Mouse (Mus musculus) lung, embryonic 14.5 days (tissue): ENCODE measurements around the gene Slfn5. TPM values are rescaled to one million over a fixed set of nuclear protein-coding genes. Genes with fewer than 3 reads are reported as not detected.

Experiments
- ATAC-seq: fragments of 200-750 bp; cut with Nextera tagmentation; 2 replicates; pipeline ENCODE4 v1.8.0; 2017; ENCODE audit warnings: mild to moderate bottlenecking, moderate TSS enrichment, moderate library complexity; ENCODE audit not compliant: insufficient read depth
- DNase-seq: peaks from one replicate; pipeline ENCODE4 v3.0.0-alpha.2; 2015
- H3K27ac ChIP-seq: fragments of 300-500 bp; sonication (generic); 2 replicates; pipeline ENCODE4 v1.5.1; 2014; ENCODE audit warnings: low read depth, mild to moderate bottlenecking, moderate library complexity
- H3K27me3 ChIP-seq: fragments of 300-500 bp; sonication (generic); 2 replicates; pipeline ENCODE4 v1.6.1; 2014; ENCODE audit warnings: low read length, control low read depth; ENCODE audit not compliant: insufficient read depth
- H3K36me3 ChIP-seq: fragments of 300-500 bp; sonication (generic); 2 replicates; pipeline ENCODE4 v1.6.1; 2014; ENCODE audit warnings: control low read depth; ENCODE audit not compliant: insufficient read depth
- H3K4me1 ChIP-seq: fragments of 300-500 bp; sonication (generic); 2 replicates; pipeline ENCODE4 v1.6.1; 2014; ENCODE audit warnings: antibody characterized with exemption, control low read depth; ENCODE audit not compliant: insufficient read depth
- H3K4me2 ChIP-seq: fragments of 300-500 bp; sonication (generic); 2 replicates; pipeline ENCODE4 v1.6.1; 2014; ENCODE audit warnings: mild to moderate bottlenecking
- H3K4me3 ChIP-seq: fragments of 300-500 bp; sonication (generic); 2 replicates; pipeline ENCODE4 v1.5.1; 2014; ENCODE audit warnings: low read depth, low read length
- H3K9ac ChIP-seq: fragments of 300-500 bp; sonication (generic); 2 replicates; pipeline ENCODE4 v1.6.1; 2014
- H3K9me3 ChIP-seq: fragments of 300-500 bp; sonication (generic); 2 replicates; pipeline ENCODE4 v1.6.1; 2016; ENCODE audit warnings: low read depth, low read length, control low read depth
- CTCF ChIP-seq: IDR thresholded peaks from 2 replicates; pipeline ENCODE4 v1.5.1; 2016; ENCODE audit warnings: antibody characterized with exemption, low read depth
- WGBS: fragments of 180-500 bp; shearing (Covaris S2); extraction: QIAGEN DNeasy Blood & Tissue Kit; methylation state at CpG from one replicate; pipeline ENCODE4 v1.1.7; 2014; 5-methylcytosine and 5-hydroxymethylcytosine counted together
- polyA plus RNA-seq: library from polyadenylated mRNA; unstranded; fragments of >200 nt; fragmentation: Nextera tagmentation; extraction: Ambion mirVana; gene quantifications from 2 replicates; pipeline ENCODE4 v1.2.1, GENCODE M21; 2014

Gene Slfn5
- polyA plus RNA-seq, 1 experiment from 2014 or later: 1.6 TPM

DNA sequence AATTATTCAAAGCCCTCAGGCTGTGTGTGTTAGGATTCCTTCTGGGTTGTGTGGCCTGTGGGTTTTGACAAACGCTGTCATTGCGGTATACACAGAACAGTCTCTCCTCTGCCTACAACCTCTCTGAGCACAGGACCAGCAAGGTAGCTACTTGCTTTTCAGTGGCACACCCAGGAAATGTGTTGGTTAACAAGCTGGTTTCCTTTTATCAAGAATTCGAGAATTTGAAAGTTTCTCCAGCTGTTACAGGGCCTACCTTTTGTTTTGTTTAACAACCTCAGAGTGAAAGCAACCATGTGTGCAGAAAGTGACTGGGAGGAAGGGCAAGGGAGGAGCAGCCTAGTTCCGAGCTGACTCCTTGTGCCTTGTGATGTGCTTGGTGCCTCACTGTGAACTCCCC is 3.7 kb upstream of the Slfn5 start:
- no peak overlapping the region for H3K27ac ChIP-seq
- TF ChIP-seq CTCF: no peak
- H3K9ac ChIP-seq: no peak overlapping the region
- H3K4me3 ChIP-seq: no peak overlapping the region
- DNase-seq: no peak
- H3K4me1 ChIP-seq: no peaks in the 10 kb centered on the region
- H3K36me3 ChIP-seq: no peaks in the 10 kb centered on the region
- WGBS: 56% methylated on average over 4 of the region's 4 CpGs
- ATAC-seq: no peak
- no peak overlapping the region for H3K4me2 ChIP-seq
- peaks cover 27% of the 10 kb centered on the region for H3K27me3 ChIP-seq
- H3K9me3 ChIP-seq: no peaks in the 10 kb centered on the region

- no peak overlapping the region for H3K9ac ChIP-seq
- H3K4me1 ChIP-seq: no peaks in the 10 kb centered on the region
- TF ChIP-seq CTCF: no peak
- no peaks in the 10 kb centered on the region for H3K36me3 ChIP-seq
- peaks cover 30% of the 10 kb centered on the region for H3K27me3 ChIP-seq
- ATAC-seq (no peak), DNase-seq (peak; percentile 13)
- H3K9me3 ChIP-seq: no peaks in the 10 kb centered on the region
- 77% methylated on average over 9 of the region's 9 CpGs for WGBS
- H3K4me3 ChIP-seq: no peak overlapping the region
- no peak overlapping the region for H3K27ac ChIP-seq
- H3K4me2 ChIP-seq: no peak overlapping the region
Measured at GRCm38 (mm10) chr11:82949036-82949435, 2.1 kb upstream of the Slfn5 start.

GRCm38 (mm10) chr11:82951865-82952611 is 889 bp downstream of the Slfn5 start:
- DNase-seq (peak; percentile 49), ATAC-seq (no peak)
- Histone ChIP-seq H3K4me3 (peak overlapping the region; percentile 16; the same call in 1 of the 2 replicates), H3K4me2 (peak overlapping the region; percentile 48), H3K36me3 (no peaks in the 10 kb centered on the region), H3K27ac (no peak overlapping the region), H3K4me1 (no peaks in the 10 kb centered on the region), H3K9me3 (no peaks in the 10 kb centered on the region), H3K27me3 (peaks cover 30% of the 10 kb centered on the region), H3K9ac (no peak overlapping the region)
- WGBS: 6% methylated on average over 28 of the region's 28 CpGs
- TF ChIP-seq CTCF: no peak

DNA sequence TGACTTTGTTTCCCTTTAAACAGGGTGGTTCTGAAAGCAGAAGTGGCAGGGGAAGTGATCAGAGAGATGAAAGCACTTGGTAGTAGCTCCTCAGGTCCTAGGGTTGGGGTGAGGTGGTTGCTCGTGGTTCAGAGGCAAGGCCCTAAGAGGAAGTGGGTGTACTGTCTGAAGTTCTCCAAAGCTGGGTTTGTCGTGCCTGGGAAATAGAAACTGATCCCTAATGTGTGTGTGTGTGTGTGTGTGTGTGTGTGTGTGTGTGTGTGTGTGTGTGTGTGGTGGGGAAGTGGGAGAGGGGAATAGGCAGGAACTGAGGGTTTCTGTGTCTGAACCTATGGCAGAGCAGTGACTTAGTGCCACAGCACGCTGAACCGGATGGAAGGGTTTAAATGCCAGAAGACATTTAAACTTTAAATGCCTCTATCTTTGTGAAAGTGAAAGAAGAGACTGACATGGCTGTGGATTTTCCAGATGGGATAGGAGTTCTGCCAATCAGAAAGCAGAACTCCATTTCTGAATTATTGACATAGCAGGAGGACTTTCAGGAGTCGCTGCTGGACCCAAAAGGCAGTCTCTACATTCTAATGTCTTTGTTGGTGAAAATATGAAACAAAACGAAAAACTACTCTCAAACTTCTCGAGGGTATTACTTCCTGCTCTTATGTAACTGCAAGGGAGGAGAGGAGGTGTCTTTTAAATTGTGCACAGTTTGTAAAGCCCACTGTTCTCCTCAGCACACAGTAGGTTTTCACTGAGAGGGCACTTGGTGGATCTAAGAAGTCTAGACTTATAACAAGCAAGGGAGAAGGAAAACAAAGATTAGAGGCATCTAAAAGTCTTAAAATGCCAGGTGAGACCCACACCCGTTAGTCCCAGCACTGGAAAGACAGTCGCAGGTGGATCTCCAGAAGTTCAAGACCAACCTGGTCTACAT is 1.7 kb downstream of the Slfn5 start:
- H3K4me1 ChIP-seq: no peaks in the 10 kb centered on the region
- no peak for DNase-seq
- no peaks in the 10 kb centered on the region for H3K9me3 ChIP-seq
- peaks cover 30% of the 10 kb centered on the region for H3K27me3 ChIP-seq
- H3K9ac ChIP-seq: no peak overlapping the region
- no peak overlapping the region; the same call in 1 of the 2 replicates for H3K4me3 ChIP-seq
- TF ChIP-seq CTCF: no peak
- WGBS: 56% methylated on average over 9 of the region's 9 CpGs
- ATAC-seq: no peak
- no peak overlapping the region for H3K27ac ChIP-seq
- H3K4me2 ChIP-seq: peak overlapping the region; percentile 48; the same call in 1 of the 2 replicates
- no peaks in the 10 kb centered on the region for H3K36me3 ChIP-seq

DNA sequence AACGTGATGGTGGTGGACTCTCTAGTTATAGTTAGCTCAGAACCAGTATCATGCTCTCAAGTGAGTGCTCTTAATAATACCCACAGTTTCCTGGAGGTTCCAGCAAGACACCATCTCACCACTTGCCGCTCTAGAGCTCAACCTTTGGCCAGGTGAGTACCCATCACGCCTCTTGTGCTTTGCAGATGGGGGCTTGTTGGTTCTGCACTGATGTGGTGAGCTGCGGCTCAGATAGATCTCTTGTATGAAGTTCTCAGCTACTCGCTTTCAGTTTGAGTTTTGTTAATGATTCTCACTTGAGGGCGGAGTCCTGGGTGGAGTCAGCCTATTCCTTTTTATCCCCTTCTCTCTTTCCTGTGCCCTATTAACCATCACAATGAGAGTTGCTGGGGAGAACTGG is 3.5 kb downstream of the Slfn5 start:
- H3K27me3 ChIP-seq: peaks cover 30% of the 10 kb centered on the region
- H3K9me3 ChIP-seq: no peaks in the 10 kb centered on the region
- no peak overlapping the region for H3K9ac ChIP-seq
- WGBS: 66% methylated on average over 6 of the region's 6 CpGs
- no peaks in the 10 kb centered on the region for H3K4me1 ChIP-seq
- no peak for TF ChIP-seq CTCF
- H3K4me3 ChIP-seq: no peak overlapping the region
- H3K36me3 ChIP-seq: no peaks in the 10 kb centered on the region
- no peak overlapping the region for H3K27ac ChIP-seq
- no peak overlapping the region for H3K4me2 ChIP-seq
- ATAC-seq: no peak
- DNase-seq: no peak

DNA sequence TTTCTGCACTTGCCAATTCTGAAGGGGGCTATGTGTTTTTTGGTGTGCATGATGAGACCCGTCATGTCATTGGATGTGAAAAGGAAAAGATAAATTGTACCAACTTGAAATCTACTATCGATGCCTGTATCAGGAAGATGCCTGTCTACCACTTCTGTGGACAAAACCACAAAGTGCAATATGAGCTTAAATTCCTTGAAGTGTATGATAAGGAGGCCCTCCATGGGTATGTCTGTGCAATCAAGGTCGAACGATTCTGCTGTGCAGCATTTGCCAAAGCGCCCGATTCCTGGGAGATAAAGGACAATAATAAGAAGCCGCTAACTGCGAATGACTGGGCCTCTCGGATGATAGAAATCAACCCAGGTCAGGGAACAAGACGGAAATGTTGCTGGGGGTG is 5.8 kb downstream of the Slfn5 start:
- no peak overlapping the region for H3K27ac ChIP-seq
- no peak for ATAC-seq
- H3K4me1 ChIP-seq: no peaks in the 10 kb centered on the region
- H3K9me3 ChIP-seq: no peaks in the 10 kb centered on the region
- no peaks in the 10 kb centered on the region for H3K36me3 ChIP-seq
- TF ChIP-seq CTCF: no peak
- H3K4me3 ChIP-seq: no peak overlapping the region
- H3K9ac ChIP-seq: no peak overlapping the region
- DNase-seq: no peak
- WGBS: 60% methylated on average over 10 of the region's 10 CpGs
- H3K4me2 ChIP-seq: no peak overlapping the region
- H3K27me3 ChIP-seq: peaks cover 12% of the 10 kb centered on the region

GRCm38 (mm10) chr11:82959613-82960012 is 8.5 kb downstream of the Slfn5 start:
- no peaks in the 10 kb centered on the region for H3K9me3 ChIP-seq
- no peaks in the 10 kb centered on the region for H3K27me3 ChIP-seq
- TF ChIP-seq CTCF: peak; percentile 82
- no peak for ATAC-seq
- no peaks in the 10 kb centered on the region for H3K4me1 ChIP-seq
- H3K9ac ChIP-seq: no peak overlapping the region
- no peak overlapping the region for H3K27ac ChIP-seq
- H3K36me3 ChIP-seq: no peaks in the 10 kb centered on the region
- H3K4me3 ChIP-seq: no peak overlapping the region
- DNase-seq: peak; percentile 71
- no peak overlapping the region for H3K4me2 ChIP-seq
- WGBS: 14% methylated on average over 4 of the region's 4 CpGs
